Mouse (Mus musculus) sigmoid colon, adult 10 weeks (tissue): ENCODE data around the gene Caprin1. TPM values are rescaled to one million over a fixed set of nuclear protein-coding genes. Genes with fewer than 3 reads are reported as not detected.

ENCODE experiments used
- polyA plus RNA-seq: library from polyadenylated mRNA; stranded (reverse); fragments of 350-450 nt; fragmentation: Illumina TruSeq; extraction: RNeasy Lipid Tissue Mini Kit (QIAGEN cat#74804); gene quantifications from one replicate; pipeline ENCODE4 v1.2.3, GENCODE M21; 2014; ENCODE audit warnings: low read depth, low replicate concordance

Gene Caprin1
- polyA plus RNA-seq: 577 TPM

GRCm38 (mm10) chr2:103797491-103798009, at the start of gene Caprin1:
TSS of gene Caprin1 (minus strand) at chr2:103797649.

GRCm38 (mm10) chr2:103760906-103761716, 36.3 kb downstream of the Caprin1 start, which contains the start of gene Nat10:
TSS of gene Nat10 (minus strand) at chr2:103761270.

Other genes with a start within 250 kb of the Caprin1 start
- gene Abtb2, start 231.3 kb downstream of the Caprin1 start, polyA plus RNA-seq: 1.1 TPM
- 37.2 TPM for gene Nat10, start 36.4 kb downstream of the Caprin1 start, polyA plus RNA-seq
- gene Lmo2, start 160.3 kb upstream of the Caprin1 start, polyA plus RNA-seq: 21.6 TPM
- gene Fbxo3, start 230.1 kb upstream of the Caprin1 start, polyA plus RNA-seq: 106 TPM
- gene 4931422A03Rik, start 230.7 kb upstream of the Caprin1 start, polyA plus RNA-seq: not detected